Mouse (Mus musculus): ENCODE data around the gene Cdc42ep1.

DNA sequence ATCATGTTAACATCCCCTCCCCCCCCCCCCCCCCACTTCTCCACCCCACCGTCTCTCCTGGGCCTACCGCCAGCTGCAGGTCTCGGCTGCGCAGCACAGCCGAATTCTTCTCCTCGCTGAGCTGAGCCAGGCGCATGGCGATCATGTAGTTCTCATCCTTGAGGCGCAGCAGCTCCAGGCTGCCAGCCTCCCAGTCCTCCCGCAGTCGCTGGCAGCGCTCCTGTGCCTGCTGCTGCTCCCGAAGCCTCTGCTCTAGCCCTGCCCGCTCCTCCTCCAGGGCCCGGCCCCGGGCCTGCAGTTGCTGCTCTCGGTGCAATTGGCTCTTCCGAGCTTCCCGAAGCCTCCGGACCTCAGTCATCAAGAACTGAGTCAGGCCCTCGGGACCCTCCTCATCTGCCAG lies 43.4 kb upstream of the Cdc42ep1 start:
- TF ChIP-seq POLR2A (IDR thresholded peaks at IDR 0.05; ENCODE audit: insufficient read depth, low read depth, low read length) = no peak
- no peak for TF ChIP-seq CTCF (IDR thresholded peaks at IDR 0.05)
- TF ChIP-seq EP300 (IDR thresholded peaks at IDR 0.05; ENCODE audit: insufficient read depth, low read depth, low read length) = no peak
